Mouse (Mus musculus): ENCODE data around the gene Fam69a. TPM values are rescaled to one million over a fixed set of nuclear protein-coding genes. Genes with fewer than 3 reads are reported as not detected.
"Not testable (repeated sequence)": the region's sequence is repeated elsewhere in the genome, so short reads cannot be mapped to it uniquely, and the experiment has no call there.

Fam69a gene
- polyA plus RNA-seq (2015; fragmentation: Nextera tagmentation; extraction: Ambion mirVana), result 23.8 and 25.5 TPM in 2 replicates

- peak within 1 kb of the TSS; percentile 85 for H3K4me3 ChIP-seq
- H3K36me3 ChIP-seq (ENCODE audit: poor library complexity, severe bottlenecking), result no peaks in the 10 kb centered on the region
- H3K27me3 ChIP-seq, result no peaks in the 10 kb centered on the region
- peak; percentile 92 for ATAC-seq
- peak within 1 kb of the TSS; percentile 90 for H3K9ac ChIP-seq
- no peaks in the 10 kb centered on the region for H3K9me3 ChIP-seq (replicated peaks)
- H3K4me2 ChIP-seq, result peak within 1 kb of the TSS; percentile 73
- H3K27ac ChIP-seq, result peak within 1 kb of the TSS; percentile 93
- peaks cover 11% of the 10 kb centered on the region; the same call in 1 of the 2 replicates for H3K4me1 ChIP-seq
- WGBS, result under 1% methylated on average over 68 of the region's 91 CpGs
Observed at GRCm38 (mm10) chr5:107986967-107987834, at the start of gene Fam69a. Gene Fam69a (minus strand): TSS chr5:107987085.

- peak; percentile 84 for ATAC-seq
- Histone ChIP-seq H3K4me1 (peaks cover 12% of the 10 kb centered on the region; the same call in 1 of the 2 replicates), H3K9me3 (replicated peaks) (no peaks in the 10 kb centered on the region), H3K4me3 (no peak overlapping the region), H3K36me3 (ENCODE audit: poor library complexity, severe bottlenecking) (no peaks in the 10 kb centered on the region), H3K9ac (no peak overlapping the region), H3K4me2 (no peak overlapping the region), H3K27ac (peak overlapping the region; percentile 32), H3K27me3 (no peaks in the 10 kb centered on the region)
- 31% methylated on average over 2 of the region's 2 CpGs for WGBS
Observed at GRCm38 (mm10) chr5:108035523-108035922, 48.6 kb upstream of the Fam69a start.

- no peaks in the 10 kb centered on the region for H3K27me3 ChIP-seq
- H3K9me3 ChIP-seq (replicated peaks), result no peaks in the 10 kb centered on the region
- 34% methylated on average over 4 of the region's 4 CpGs for WGBS
- H3K4me3 ChIP-seq, result no peak overlapping the region
- H3K36me3 ChIP-seq (ENCODE audit: poor library complexity, severe bottlenecking), result no peaks in the 10 kb centered on the region
- H3K4me1 ChIP-seq, result peaks cover 12% of the 10 kb centered on the region; the same call in 1 of the 2 replicates
- H3K9ac ChIP-seq, result no peak overlapping the region
- 0 out of 2 replicates have a peak, but pooled peaks have one; percentile 48 for ATAC-seq
- no peak overlapping the region for H3K4me2 ChIP-seq
- no peak overlapping the region for H3K27ac ChIP-seq
Observed at GRCm38 (mm10) chr5:108034194-108034593, 47.3 kb upstream of the Fam69a start.

GRCm38 (mm10) chr5:108031267-108031666 is 44.4 kb upstream of the Fam69a start:
- H3K27me3 ChIP-seq, result no peaks in the 10 kb centered on the region
- WGBS, result 92% methylated on average over 4 of the region's 4 CpGs
- no peaks in the 10 kb centered on the region for H3K9me3 ChIP-seq (replicated peaks)
- no peaks in the 10 kb centered on the region for H3K36me3 ChIP-seq (ENCODE audit: poor library complexity, severe bottlenecking)
- ATAC-seq, result no peak
- H3K9ac ChIP-seq, result no peak overlapping the region
- no peak overlapping the region for H3K4me2 ChIP-seq
- H3K27ac ChIP-seq, result no peak overlapping the region
- peaks cover 12% of the 10 kb centered on the region; the same call in 1 of the 2 replicates for H3K4me1 ChIP-seq
- H3K4me3 ChIP-seq, result no peak overlapping the region

- H3K4me1 ChIP-seq, result 0 out of 2 replicates have a peak, but pooled peaks cover 1% of the 10 kb centered on the region
- H3K36me3 ChIP-seq (ENCODE audit: poor library complexity, severe bottlenecking), result no peaks in the 10 kb centered on the region
- H3K4me2 ChIP-seq, result no peak overlapping the region
- no peak overlapping the region for H3K4me3 ChIP-seq
- no peak overlapping the region for H3K27ac ChIP-seq
- no peak for ATAC-seq
- no peak overlapping the region for H3K9ac ChIP-seq
- 87% methylated on average over 2 of the region's 2 CpGs for WGBS
- no peaks in the 10 kb centered on the region for H3K27me3 ChIP-seq
- H3K9me3 ChIP-seq (replicated peaks), result no peaks in the 10 kb centered on the region
Observed at GRCm38 (mm10) chr5:108029968-108030367, 43.1 kb upstream of the Fam69a start.

- not testable (repeated sequence) for H3K27me3 ChIP-seq
- 90% methylated on average over 7 of the region's 7 CpGs for WGBS
Observed at GRCm38 (mm10) chr5:108028797-108029536, 42.1 kb upstream of the Fam69a start.

GRCm38 (mm10) chr5:108028230-108028629 is 41.3 kb upstream of the Fam69a start:
- H3K4me3 ChIP-seq, result no peak overlapping the region
- no peak overlapping the region for H3K9ac ChIP-seq
- no peak overlapping the region for H3K27ac ChIP-seq
- ATAC-seq, result no peak
- no peaks in the 10 kb centered on the region for H3K36me3 ChIP-seq (ENCODE audit: poor library complexity, severe bottlenecking)
- H3K4me2 ChIP-seq, result no peak overlapping the region
- 98% methylated on average over 4 of the region's 4 CpGs for WGBS
- no peaks in the 10 kb centered on the region for H3K4me1 ChIP-seq
- no peaks in the 10 kb centered on the region for H3K27me3 ChIP-seq
- H3K9me3 ChIP-seq (replicated peaks), result no peaks in the 10 kb centered on the region

More at GRCm38 (mm10) chr5:108028797-108029536, 42.1 kb upstream of the Fam69a start:
- not testable (repeated sequence) for H3K4me3 ChIP-seq; ATAC-seq; H3K27ac ChIP-seq; H3K4me1 ChIP-seq; H3K9me3 ChIP-seq (replicated peaks); H3K4me2 ChIP-seq; H3K36me3 ChIP-seq (ENCODE audit: poor library complexity, severe bottlenecking); H3K9ac ChIP-seq

- Histone ChIP-seq H3K27me3 (no peaks in the 10 kb centered on the region), H3K9ac (no peak overlapping the region), H3K4me3 (no peak overlapping the region), H3K36me3 (ENCODE audit: poor library complexity, severe bottlenecking) (no peaks in the 10 kb centered on the region), H3K4me1 (no peaks in the 10 kb centered on the region), H3K27ac (no peak overlapping the region), H3K4me2 (no peak overlapping the region), H3K9me3 (replicated peaks) (no peaks in the 10 kb centered on the region)
- 74% methylated on average over 3 of the region's 3 CpGs for WGBS
- no peak for ATAC-seq
Observed at GRCm38 (mm10) chr5:108021346-108021745, 34.5 kb upstream of the Fam69a start.

GRCm38 (mm10) chr5:108019367-108019766 is 32.5 kb upstream of the Fam69a start:
- Histone ChIP-seq H3K36me3 (ENCODE audit: poor library complexity, severe bottlenecking) (no peaks in the 10 kb centered on the region), H3K27me3 (no peaks in the 10 kb centered on the region), H3K9me3 (replicated peaks) (no peaks in the 10 kb centered on the region), H3K4me2 (no peak overlapping the region), H3K4me3 (no peak overlapping the region), H3K4me1 (no peaks in the 10 kb centered on the region), H3K9ac (no peak overlapping the region), H3K27ac (no peak overlapping the region)
- ATAC-seq, result no peak
- WGBS, result 34% methylated on average over 2 of the region's 2 CpGs

- H3K9ac ChIP-seq, result no peak overlapping the region
- H3K4me3 ChIP-seq, result no peak overlapping the region
- no peaks in the 10 kb centered on the region for H3K4me1 ChIP-seq
- WGBS, result 91% methylated on average over 2 of the region's 2 CpGs
- no peaks in the 10 kb centered on the region for H3K36me3 ChIP-seq (ENCODE audit: poor library complexity, severe bottlenecking)
- no peaks in the 10 kb centered on the region for H3K9me3 ChIP-seq (replicated peaks)
- H3K4me2 ChIP-seq, result no peak overlapping the region
- H3K27ac ChIP-seq, result no peak overlapping the region
- H3K27me3 ChIP-seq, result no peaks in the 10 kb centered on the region
- ATAC-seq, result no peak
Observed at GRCm38 (mm10) chr5:108017232-108017631, 30.3 kb upstream of the Fam69a start.

- 74% methylated on average over 7 of the region's 7 CpGs for WGBS
- Histone ChIP-seq H3K27ac (no peak overlapping the region), H3K9me3 (replicated peaks) (no peaks in the 10 kb centered on the region), H3K36me3 (ENCODE audit: poor library complexity, severe bottlenecking) (no peaks in the 10 kb centered on the region), H3K27me3 (no peaks in the 10 kb centered on the region), H3K4me3 (no peak overlapping the region), H3K4me2 (no peak overlapping the region), H3K4me1 (no peaks in the 10 kb centered on the region), H3K9ac (no peak overlapping the region)
- no peak for ATAC-seq
Observed at GRCm38 (mm10) chr5:108015422-108015821, 28.5 kb upstream of the Fam69a start.

- Histone ChIP-seq H3K36me3 (ENCODE audit: poor library complexity, severe bottlenecking) (no peaks in the 10 kb centered on the region), H3K4me1 (no peaks in the 10 kb centered on the region), H3K4me2 (no peak overlapping the region), H3K4me3 (no peak overlapping the region), H3K9me3 (replicated peaks) (no peaks in the 10 kb centered on the region), H3K27me3 (no peaks in the 10 kb centered on the region), H3K9ac (no peak overlapping the region), H3K27ac (no peak overlapping the region)
- 17% methylated on average over 1 of the region's 1 CpGs for WGBS
- no peak for ATAC-seq
Observed at GRCm38 (mm10) chr5:108014173-108014572, 27.3 kb upstream of the Fam69a start.
